Mouse (Mus musculus) thymus, postnatal 10 days (tissue): ENCODE data around the gene Snrpc.
"Not testable (repeated sequence)": the region's sequence is repeated elsewhere in the genome, so short reads cannot be mapped to it uniquely, and the experiment has no call there.

ENCODE experiments used
- DNase-seq, 2 experiments: peaks; one replicate each; pipeline ENCODE4 v3.0.0; 2021; ENCODE audit warnings: low spot score in 2 of 2

Gene Snrpc

DNA sequence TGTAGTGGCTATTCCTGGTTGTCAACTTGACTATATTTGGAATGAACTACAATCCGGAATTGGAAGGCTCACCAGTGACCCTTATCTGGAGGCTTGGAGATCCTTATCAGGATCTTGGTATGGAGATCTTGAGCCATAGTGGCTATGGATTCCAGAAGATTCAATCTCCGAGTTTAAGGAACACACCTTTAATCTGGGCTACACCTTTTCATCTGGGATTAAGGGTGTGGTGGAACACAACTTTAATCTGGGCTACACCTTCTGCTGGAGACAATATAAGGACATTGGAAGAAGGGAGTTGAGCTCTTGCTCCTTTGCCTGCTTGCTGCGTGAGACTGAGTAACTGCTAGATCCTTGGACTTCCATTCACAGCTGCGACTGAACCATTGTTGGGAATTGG, at the start of gene Snrpc:
Snrpc (plus strand) TSS at position 301 of the 400 bp plus-strand sequence.
- DNase-seq = not testable (repeated sequence)

DNA sequence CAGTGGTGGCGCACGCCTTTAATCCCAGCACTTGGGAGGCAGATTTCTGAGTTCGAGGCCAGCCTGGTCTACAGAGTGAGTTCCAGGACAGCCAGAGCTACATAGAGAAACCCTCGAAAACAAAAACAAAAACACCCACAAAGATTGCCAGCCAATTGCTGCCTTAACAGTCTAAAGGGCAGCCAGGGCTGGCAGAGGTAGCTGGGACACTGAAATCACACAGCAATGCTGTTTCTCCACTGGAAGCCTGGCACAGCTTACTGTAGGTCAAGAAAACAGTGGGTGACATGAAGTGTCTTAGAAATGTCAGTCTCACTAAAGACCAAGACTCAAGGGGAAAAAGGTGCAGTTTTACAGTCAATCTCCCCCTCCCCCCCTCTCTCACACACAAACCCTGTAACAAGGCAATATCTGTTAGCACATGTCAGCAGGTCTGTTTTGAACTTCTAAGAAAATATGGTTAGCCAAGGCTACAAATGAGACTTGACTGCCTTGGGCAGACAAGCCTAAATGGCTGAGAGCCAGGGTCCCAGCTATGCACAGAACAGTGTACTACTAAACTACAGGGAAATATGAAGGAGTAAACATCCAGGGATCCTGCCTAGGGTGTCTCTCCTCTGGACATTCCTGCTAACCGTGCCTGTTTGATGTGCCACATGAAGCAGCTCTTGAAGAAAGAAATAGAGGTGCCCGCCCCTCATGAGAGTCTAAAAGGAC, 49.3 kb upstream of the Snrpc start:
- no peak for DNase-seq

DNA sequence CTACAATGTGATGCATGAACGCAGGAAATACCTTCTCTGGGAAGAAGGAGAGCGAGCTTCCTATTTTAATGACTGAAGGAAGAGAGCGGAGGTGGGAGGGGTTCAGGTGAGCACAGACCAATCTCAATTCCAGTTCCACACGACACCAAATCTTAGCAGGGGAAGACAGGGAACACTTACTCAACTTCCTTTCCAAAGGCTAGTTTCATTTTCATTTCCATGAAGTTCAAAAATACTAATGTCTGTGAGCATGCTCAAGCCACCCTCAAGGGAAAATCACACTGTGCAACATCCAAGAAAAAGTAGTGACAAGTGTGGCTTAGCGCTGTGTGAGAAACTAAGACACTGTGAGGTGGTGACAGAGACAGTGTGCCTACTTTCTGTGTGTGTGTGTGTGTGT, 47.9 kb upstream of the Snrpc start:
- DNase-seq = no peak

DNA sequence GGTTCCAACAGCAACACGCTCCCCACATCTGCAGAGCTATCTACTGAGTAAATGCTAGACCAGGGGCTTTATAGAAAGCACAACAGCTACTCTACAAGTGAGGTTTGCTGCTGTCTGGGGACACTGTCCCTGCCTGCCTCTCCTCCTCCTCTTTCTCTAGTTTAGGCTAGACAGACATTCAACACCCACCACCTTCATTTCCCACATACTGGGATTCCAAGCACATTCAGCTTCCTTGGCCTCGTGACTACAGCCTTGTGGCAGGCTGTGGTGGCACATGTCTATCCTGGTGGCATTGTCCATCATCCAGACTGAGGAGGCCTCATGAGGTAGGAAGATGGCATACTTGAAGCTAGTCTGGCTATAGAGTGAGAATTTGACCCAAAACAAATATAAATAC, 47.0 kb upstream of the Snrpc start:
- DNase-seq = no peak

DNA sequence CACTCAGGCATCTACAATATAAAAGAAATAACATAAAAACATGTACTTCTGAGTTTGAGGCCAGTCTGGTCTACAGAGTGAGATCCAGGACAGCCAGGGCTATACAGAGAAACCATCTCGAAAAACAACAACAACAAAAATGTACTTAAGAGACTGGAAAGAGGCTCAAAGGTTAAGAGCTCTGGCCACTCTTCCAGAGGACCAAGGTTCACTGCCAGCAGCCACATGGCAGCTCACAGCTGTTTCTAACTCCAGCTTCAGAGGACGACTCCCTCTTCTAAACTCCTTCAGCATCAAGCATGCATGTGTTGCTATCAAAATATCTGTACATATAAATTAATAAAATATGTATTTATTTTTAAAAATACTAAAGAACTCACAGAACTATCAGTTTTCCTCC, 46.4 kb upstream of the Snrpc start:
- no peak for DNase-seq

DNA sequence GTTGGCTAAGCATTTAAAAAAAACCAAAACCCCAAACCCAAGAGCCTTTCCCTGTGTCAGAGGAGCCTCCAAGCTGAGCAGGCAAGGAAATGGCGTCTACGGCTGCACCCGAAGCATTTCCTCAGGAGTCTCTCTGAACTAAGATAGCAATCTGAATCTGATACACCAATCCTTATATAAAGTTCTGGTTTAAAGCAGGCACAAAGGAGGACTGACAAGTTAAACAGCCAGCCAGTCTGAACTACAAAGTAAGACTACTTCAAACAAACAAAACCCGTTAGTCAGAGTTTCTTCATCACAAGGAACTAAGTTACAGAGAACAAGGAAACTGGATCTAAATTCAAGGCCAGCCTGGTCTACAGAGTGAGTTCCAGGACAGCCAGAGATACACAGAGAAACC, 45.4 kb upstream of the Snrpc start:
- DNase-seq = no peak

DNA sequence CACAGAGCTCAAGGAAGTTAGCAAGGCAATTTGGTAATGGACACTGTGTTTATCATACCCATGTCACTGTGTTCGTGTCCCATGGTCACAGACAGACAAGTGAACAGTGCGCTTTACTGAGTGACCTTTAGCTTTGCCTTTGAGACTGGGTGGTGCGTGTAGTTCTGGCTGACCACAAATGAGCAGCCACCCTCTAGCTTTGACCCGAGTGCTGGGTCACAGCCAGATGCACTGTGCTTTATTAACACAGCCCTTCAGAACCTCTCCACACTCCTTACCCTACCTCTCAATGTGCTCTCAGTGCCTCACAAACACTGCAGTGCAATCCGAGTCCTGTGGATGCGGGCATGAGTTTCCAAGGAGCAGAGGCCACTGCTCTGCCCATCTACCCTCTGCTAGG, 44.8 kb upstream of the Snrpc start:
- DNase-seq = no peak

DNA sequence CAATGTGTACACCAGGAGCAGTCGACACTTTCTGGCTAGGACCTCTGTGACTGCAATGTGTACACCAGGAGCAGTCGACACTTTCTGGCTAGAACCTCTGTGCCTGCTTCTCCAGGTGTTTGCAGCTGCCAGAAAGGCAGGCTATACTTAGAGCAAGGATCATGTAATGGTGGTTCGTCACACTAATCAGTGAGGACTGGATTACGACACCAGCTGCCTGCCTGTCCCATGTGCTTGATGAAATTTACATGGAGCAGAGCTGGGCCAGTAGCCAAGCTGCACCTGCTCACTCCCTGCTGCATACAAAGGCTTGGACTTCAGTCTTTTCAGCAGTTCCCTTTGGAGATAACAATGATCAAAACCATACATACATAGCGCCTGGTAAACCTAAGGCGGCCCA, 41.2 kb upstream of the Snrpc start:
- no peak for DNase-seq

DNA sequence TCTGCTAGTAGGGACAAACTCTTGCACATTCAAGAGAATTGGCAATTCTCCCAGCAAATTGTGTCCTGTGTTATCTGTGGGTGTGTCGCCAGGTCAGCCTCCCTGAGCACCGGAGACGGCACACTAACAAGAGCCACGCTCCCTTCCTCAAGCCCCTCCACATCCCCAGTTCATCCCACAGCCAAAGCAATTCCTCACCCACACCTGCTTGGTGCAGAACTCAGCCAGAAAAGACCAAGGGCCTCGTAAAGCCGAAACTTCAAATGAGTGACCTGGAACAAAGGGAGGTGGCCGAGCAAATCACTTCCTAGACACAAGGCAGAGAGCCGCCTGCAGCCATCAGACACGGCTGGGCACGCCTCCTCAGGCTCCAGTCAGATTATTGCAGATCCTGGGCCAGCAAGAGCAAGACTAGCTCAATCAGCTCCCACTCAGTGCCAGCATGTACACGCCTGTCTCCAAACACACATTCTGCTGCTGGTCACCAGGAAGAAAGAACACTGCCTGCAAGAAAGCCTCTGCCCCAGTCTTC, 40.5 kb upstream of the Snrpc start:
- DNase-seq = no peak

DNA sequence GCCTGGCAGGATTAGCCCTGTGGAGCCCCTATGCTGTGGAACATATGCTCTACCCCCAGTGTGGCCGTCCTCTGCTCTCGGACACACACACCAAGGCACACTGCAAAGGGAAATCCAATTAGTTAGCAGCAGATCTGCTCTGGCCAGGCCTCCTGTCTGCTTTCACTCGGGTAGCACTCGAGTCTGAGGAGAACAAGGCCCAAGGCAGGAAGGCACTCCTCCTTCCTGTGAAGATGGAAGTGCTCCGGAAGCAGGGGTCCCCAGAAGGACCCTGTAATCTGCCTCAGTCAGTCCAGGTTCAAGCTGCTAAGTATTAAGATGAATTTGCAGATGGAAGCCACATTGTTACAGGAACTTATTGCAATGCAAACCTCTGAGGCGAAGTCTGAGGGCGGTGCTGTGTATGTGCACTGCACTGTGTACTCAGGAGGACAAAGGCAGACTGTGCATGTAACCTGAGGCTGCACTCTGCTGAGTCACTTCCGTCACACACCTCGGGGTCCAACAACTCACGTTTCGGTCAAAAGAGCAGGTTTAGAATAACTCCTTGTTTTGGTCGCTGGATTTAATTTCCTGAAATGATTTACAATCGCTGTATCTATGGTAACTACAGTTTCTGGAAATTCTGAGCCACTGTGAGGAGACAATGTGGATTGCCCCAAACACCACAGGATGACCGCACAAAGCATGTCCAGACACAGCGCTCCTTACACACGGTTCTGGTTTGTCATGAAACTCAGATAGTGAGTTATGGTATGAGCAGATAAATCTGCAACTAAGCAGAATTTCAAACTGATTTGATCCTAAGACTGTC, 38.0 kb upstream of the Snrpc start:
- peak; percentile 10 to 29 for DNase-seq

DNA sequence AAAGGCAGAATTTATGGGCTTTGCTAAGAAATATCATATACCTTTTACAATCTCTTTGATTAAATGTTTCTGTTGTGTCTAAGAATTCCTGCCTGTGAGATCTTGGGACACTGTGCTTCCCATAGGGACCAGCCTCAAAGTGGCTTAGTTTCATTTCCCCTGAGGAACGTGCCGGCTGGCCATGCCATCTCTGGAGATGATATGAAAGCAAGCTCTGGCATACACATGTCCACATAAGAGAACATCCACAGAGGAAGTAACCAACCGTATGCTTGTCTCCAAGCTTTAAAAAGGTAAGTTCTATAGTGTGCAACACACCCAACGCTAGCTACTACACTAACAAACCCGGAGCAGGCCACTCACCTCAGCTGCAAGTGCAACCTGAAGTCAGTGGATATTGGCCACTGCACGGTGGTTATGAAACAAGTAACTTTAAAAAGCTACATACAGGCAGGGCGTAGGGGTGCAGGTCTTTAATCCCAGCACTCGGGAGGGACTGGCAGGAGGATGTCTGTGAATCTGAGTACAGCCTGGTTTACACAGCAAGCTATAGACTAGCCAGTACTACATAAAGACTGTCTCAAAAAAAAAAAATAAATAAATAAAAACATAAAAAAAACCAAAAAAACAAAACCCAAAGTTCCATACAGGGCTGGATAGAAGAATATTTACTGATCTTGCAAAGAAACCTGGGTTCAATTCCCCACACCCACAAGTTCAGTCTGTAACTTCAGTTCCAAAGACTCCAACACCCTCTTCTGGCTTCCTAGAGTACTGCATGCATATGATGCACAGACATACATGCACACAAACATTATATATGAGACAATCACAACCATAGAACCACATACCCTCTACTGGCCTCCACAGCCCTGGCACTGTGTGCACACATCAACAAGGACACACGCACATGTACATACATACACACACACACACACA, 37.0 kb upstream of the Snrpc start:
- DNase-seq = no peak

DNA sequence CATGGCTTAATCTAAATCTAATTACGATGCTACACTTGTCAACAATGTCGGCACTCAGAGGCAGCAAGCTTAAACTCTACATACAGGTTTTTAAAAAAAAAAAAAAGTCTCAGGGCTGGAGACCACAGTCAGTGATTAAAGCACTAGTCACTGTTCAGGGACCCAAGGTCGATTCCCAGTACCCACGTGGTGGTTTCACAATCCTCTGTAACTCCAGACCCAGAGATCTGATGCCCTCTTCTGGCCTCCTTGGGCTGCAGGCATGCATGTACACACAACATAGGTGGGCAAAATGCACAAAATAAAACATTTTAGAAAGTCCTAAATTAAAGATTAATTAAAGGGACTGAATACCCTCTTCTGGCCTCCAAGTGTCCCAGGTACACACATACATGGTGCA, 34.2 kb upstream of the Snrpc start:
- no peak for DNase-seq

DNA sequence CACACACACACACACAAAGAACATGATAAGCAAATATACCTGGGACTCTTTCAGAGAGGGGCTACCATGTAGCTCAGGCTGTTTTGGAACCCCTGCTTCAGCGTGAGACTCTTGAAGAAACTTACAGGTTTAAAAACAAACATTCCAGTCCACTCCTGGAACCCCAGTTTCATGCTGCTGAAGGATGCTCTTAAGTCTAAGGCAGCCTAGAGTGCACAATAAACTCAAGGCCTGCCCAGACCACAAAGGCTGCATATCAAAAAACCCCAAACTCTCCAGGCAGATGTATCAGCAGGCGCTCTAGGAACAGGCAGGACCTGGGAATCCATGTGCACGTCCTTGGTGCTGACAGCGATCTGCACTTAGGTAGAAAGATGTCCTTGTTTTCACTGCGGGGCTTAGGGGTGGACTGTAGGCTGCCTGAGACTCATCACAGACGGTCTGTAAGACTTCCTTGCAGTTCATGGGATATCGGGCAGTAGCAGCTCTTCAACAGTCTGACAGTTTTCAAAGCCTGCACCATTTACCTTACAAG, 33.7 kb upstream of the Snrpc start:
- DNase-seq = no peak

DNA sequence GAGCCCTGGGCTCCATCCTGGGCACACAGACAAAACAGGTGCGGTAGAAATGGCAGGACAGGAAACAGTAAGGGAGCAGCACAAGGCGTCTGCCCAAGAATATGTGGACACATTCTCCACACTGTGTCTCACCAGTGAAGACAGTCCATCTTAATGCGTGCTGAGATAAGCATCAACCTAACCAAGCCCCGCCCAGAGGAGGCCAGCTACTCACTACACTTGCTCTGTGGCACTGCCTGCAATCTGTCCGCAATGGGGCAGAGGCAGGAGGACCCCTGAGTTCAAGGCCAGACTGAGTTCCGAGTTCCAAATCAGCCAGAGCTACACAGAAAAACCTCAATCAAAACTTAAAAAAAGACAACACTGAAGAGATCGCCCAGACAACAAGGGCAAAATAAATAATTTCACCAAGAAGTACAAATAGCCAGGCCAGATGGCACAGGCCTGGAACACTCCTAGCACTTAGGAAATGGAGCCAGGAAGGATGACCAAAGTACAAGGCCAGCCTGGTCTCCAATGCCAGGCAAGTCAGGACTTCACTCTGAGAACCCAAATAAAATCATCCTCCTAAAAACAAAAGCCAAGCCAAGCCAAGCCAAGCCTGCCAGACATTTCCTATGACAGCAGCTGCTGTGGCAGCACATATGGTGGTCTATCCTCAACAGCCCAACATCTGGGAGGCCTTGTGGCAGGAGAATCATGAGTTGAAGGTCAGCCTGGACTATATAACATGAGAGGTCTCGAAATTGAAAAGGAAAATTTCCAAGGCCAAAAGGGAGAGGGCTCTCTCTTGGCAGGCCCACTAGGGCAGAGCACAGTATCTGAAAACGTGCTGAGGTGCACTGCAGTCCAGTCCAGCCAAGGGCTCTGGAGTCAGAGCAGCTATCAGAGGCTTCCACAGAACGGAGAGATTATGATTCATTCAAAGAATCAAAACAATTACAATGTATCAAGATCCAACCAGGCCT, 32.9 kb upstream of the Snrpc start:
- DNase-seq = no peak

DNA sequence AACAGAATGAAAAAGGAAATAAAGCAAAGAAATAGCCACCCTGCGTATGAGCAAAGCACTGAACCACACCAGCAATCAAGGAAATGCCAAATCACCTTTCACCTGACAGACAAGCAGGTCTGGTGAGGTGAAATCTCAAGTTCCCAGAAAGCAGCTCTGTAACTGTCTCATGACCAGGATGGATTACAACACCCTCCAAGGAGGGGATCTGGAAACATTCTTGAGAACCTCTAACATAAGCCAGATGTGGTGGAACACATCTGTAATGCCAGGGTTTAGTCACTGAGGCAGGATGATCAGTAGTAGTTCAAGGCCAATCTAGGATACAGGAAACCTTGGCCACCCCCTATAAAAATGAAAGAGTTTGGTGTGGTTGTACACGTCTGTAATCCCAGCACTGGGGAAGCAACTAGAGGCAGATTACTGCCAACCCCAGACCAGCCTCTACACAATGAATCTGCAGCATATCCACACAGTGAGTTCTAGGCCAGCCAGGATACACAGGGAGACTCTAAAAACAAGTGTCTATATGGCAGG, 30.3 kb upstream of the Snrpc start:
- no peak for DNase-seq

DNA sequence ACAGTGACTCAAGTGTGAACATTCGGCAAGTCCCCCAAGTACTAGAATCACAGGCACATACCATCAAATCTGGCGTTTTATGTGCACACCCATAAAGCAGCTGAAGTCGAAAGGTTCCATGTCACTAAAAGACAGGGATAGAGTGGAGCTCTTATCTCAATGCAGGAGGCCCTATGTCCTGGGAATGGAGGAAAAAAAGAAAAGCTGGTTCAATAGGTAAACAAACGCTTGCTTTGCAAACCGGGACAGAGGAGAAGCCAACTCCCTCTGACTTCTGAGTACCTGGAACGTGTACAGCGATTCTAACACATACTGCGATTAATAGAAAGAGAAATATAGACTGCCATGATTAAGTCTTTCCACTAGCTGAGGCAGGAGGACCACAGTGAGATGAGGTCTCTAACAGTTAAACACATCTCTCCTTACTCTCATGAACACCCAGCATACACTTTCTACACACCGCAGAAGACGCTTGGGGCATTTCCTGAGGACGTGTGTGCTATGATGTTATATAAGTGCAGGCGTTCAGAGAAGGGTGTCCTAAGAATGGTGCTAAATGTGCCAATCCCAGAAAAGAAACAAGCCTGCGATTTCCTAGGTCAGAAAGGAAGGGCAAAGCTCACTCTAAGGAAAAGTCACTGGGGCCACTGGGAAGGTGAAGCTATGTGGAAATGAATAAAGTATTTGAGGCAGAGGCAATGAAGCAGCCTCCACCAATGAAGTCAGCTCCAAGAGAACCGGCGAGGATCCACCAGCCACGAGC, 27.2 kb upstream of the Snrpc start:
- DNase-seq = no peak

DNA sequence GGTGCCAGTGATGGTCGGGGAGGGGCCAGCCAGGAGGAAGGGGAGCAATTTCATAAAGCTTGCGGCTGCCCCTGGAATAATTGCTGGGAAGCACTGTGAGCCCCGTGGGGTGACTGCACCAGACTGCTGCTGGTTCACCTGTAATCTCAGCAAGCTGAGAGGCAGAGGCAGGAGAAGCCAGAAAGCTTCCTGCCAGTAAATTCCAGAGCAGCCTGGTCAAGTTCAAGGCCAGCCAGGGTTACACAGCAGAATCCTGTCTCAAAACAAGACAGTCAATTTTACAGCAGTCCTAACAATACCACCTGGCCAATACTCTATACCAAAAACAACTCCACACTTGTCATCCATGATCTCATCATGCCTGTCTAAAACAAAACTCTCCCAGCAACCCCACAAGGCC, 26.0 kb upstream of the Snrpc start:
- no peak for DNase-seq

DNA sequence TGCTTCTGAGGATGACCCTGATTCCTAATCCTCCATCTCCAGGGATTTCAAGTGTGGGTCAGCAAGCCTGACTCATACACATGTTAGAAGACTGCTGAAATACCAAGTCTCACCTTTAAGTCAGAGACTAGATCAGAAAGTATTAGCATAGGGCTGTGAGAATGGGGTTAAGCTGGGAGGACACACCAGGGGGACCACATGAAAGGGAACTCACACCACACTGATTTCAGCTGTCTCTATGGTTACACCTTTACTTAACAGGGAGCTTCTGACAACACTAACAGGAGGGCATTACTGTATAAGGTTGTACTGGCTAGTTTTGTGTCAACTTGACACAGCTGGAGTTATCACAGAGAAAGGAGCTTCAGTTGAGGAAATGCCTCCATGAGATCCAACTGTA, 23.3 kb upstream of the Snrpc start:
- no peak for DNase-seq

DNA sequence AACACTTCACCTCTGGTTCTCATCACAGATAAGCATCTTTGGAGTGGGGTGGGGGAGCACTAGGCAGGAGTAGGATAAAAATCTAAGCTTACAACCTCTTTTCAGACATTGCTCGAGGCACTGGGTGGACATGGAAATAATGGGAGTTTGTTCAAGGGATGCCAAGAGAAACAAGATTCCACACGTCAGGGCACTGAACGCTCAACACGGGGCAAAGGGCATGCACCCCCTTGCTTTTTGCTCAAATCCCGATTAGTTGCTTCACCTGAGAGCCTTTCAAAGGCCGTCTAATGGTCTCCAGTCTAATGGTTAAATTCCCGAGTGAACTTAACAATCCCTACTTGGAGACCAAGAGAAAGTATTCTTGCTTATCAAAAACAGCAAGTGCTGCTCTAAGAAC, 18.9 kb upstream of the Snrpc start:
- DNase-seq = no peak
